ENCODE assay signal across 17 mouse cellular contexts in genomic region chr7:135567582-135567981, GRCm38 (mm10). TPM values are rescaled to one million over a fixed set of nuclear protein-coding genes. Genes with fewer than 3 reads are reported as not detected.
"Had no signal": no experiment of that assay in that cellular context is flagged by ENCODE, and none has a peak within 500 bp of the region (broad histone marks: within the 10 kb centered on the region; RNA-seq: fewer than 3 reads in every experiment).

No protein-coding gene starts in this region.

- H3K4me3 ChIP-seq: kidney, embryonic 15.5 days; limb, embryonic 15.5 days; liver, embryonic 12.5 days; neural tube, embryonic 12.5 days had no signal

- H3K4me2 ChIP-seq: kidney, embryonic 15.5 days; limb, embryonic 15.5 days; liver, embryonic 12.5 days; lung, embryonic 14.5 days; neural tube, embryonic 12.5 days had no signal

- DNase-seq: kidney, adult 2 months; kidney, postnatal 14 days; layer of hippocampus, adult 9-11 months; layer of hippocampus, postnatal 36 days; lung, embryonic 14.5 days; lung, postnatal 10 days; lung, postnatal 4 days; midbrain, embryonic 14.5 days; right cerebral cortex, postnatal 4 days; spleen, adult 18-20 months; thymus, adult 18-20 months; thymus, postnatal 25 days had no signal

- ATAC-seq: liver, embryonic 12.5 days had no signal

- H3K36me3 ChIP-seq: kidney, embryonic 15.5 days; limb, embryonic 15.5 days; liver, embryonic 12.5 days; neural tube, embryonic 12.5 days had no signal

- H3K27me3 ChIP-seq: kidney, embryonic 15.5 days; limb, embryonic 15.5 days; liver, embryonic 12.5 days; neural tube, embryonic 12.5 days had no signal

RNA-seq across cellular contexts. Expression of gene Clrn3, which starts 39.1 kb away (rescaled TPM):
- polyA plus RNA-seq: limb, embryonic 11.5 days; limb, embryonic 15.5 days; liver, embryonic 12.5 days; lung, embryonic 14.5 days; midbrain, embryonic 14.5 days; neural tube, embryonic 12.5 days had no signal
